Mouse (Mus musculus): ENCODE data around the gene Glb1l. TPM values are rescaled to one million over a fixed set of nuclear protein-coding genes. Genes with fewer than 3 reads are reported as not detected.
A peak's percentile ranks its signal among the peaks of the same experiment; 100 is the strongest.

Gene Glb1l
- polyA plus RNA-seq, 1 experiment from 2014 or later: 20.1 TPM

GRCm38 (mm10) chr1:75248041-75248772, 37.6 kb upstream of the Glb1l start:
- no peak overlapping the region for H3K4me3 ChIP-seq (ENCODE audit: low read length)
- H3K9me3 ChIP-seq (ENCODE audit: control insufficient read depth, low read length): no peaks in the 10 kb centered on the region
- 53% methylated on average over 9 of the region's 9 CpGs for WGBS
- no peaks in the 10 kb centered on the region for H3K27me3 ChIP-seq (replicated peaks; ENCODE audit: control insufficient read depth, insufficient read depth, low read length)
- peaks cover 6% of the 10 kb centered on the region for H3K36me3 ChIP-seq (ENCODE audit: control insufficient read depth, insufficient read depth, low read length)
- H3K4me2 ChIP-seq (ENCODE audit: low read length): no peak overlapping the region
- no peaks in the 10 kb centered on the region; the same call in none of the 2 replicates for H3K4me1 ChIP-seq (ENCODE audit: control insufficient read depth, insufficient read depth, low read depth, low read length)
- no peak overlapping the region for H3K9ac ChIP-seq (ENCODE audit: low read depth, low read length)
- ATAC-seq: no peak
- H3K27ac ChIP-seq (ENCODE audit: low read depth, low read length): no peak overlapping the region

GRCm38 (mm10) chr1:75247071-75247930, 36.7 kb upstream of the Glb1l start:
- H3K4me2 ChIP-seq (ENCODE audit: low read length): no peak overlapping the region
- H3K9me3 ChIP-seq (ENCODE audit: control insufficient read depth, low read length): no peaks in the 10 kb centered on the region
- no peak overlapping the region for H3K4me3 ChIP-seq (ENCODE audit: low read length)
- H3K36me3 ChIP-seq (ENCODE audit: control insufficient read depth, insufficient read depth, low read length): peaks cover 6% of the 10 kb centered on the region
- no peaks in the 10 kb centered on the region; the same call in none of the 2 replicates for H3K4me1 ChIP-seq (ENCODE audit: control insufficient read depth, insufficient read depth, low read depth, low read length)
- peak overlapping the region; percentile 3; the same call in 1 of the 2 replicates for H3K9ac ChIP-seq (ENCODE audit: low read depth, low read length)
- 80% methylated on average over 16 of the region's 16 CpGs for WGBS
- no peaks in the 10 kb centered on the region for H3K27me3 ChIP-seq (replicated peaks; ENCODE audit: control insufficient read depth, insufficient read depth, low read length)
- H3K27ac ChIP-seq (ENCODE audit: low read depth, low read length): no peak overlapping the region
- ATAC-seq: no peak

- no peaks in the 10 kb centered on the region for H3K9me3 ChIP-seq (ENCODE audit: control insufficient read depth, low read length)
- H3K27me3 ChIP-seq (replicated peaks; ENCODE audit: control insufficient read depth, insufficient read depth, low read length): no peaks in the 10 kb centered on the region
- no peak overlapping the region; the same call in 1 of the 2 replicates for H3K9ac ChIP-seq (ENCODE audit: low read depth, low read length)
- 16% methylated on average over 4 of the region's 4 CpGs for WGBS
- H3K27ac ChIP-seq (ENCODE audit: low read depth, low read length): no peak overlapping the region
- no peak overlapping the region for H3K4me2 ChIP-seq (ENCODE audit: low read length)
- peak; percentile 72 for ATAC-seq
- H3K4me3 ChIP-seq (ENCODE audit: low read length): no peak overlapping the region
- H3K36me3 ChIP-seq (ENCODE audit: control insufficient read depth, insufficient read depth, low read length): peaks cover 14% of the 10 kb centered on the region
- no peaks in the 10 kb centered on the region for H3K4me1 ChIP-seq (ENCODE audit: control insufficient read depth, insufficient read depth, low read depth, low read length)
Observed at GRCm38 (mm10) chr1:75244836-75245235, 34.2 kb upstream of the Glb1l start.

GRCm38 (mm10) chr1:75244175-75244826, 33.7 kb upstream of the Glb1l start:
- Histone ChIP-seq H3K9ac (ENCODE audit: low read depth, low read length) (no peak overlapping the region; the same call in 1 of the 2 replicates), H3K4me1 (ENCODE audit: control insufficient read depth, insufficient read depth, low read depth, low read length) (no peaks in the 10 kb centered on the region), H3K27me3 (replicated peaks; ENCODE audit: control insufficient read depth, insufficient read depth, low read length) (no peaks in the 10 kb centered on the region), H3K4me3 (ENCODE audit: low read length) (no peak overlapping the region), H3K36me3 (ENCODE audit: control insufficient read depth, insufficient read depth, low read length) (peaks cover 19% of the 10 kb centered on the region), H3K4me2 (ENCODE audit: low read length) (no peak overlapping the region), H3K9me3 (ENCODE audit: control insufficient read depth, low read length) (no peaks in the 10 kb centered on the region), H3K27ac (ENCODE audit: low read depth, low read length) (no peak overlapping the region)
- ATAC-seq: peak; percentile 26
- WGBS: 88% methylated on average over 12 of the region's 12 CpGs

- peaks cover 19% of the 10 kb centered on the region for H3K36me3 ChIP-seq (ENCODE audit: control insufficient read depth, insufficient read depth, low read length)
- no peak overlapping the region for H3K9ac ChIP-seq (ENCODE audit: low read depth, low read length)
- H3K27ac ChIP-seq (ENCODE audit: low read depth, low read length): no peak overlapping the region
- H3K9me3 ChIP-seq (ENCODE audit: control insufficient read depth, low read length): no peaks in the 10 kb centered on the region
- WGBS: 89% methylated on average over 14 of the region's 14 CpGs
- no peak overlapping the region for H3K4me2 ChIP-seq (ENCODE audit: low read length)
- H3K27me3 ChIP-seq (replicated peaks; ENCODE audit: control insufficient read depth, insufficient read depth, low read length): no peaks in the 10 kb centered on the region
- H3K4me3 ChIP-seq (ENCODE audit: low read length): no peak overlapping the region
- no peaks in the 10 kb centered on the region for H3K4me1 ChIP-seq (ENCODE audit: control insufficient read depth, insufficient read depth, low read depth, low read length)
- no peak for ATAC-seq
Observed at GRCm38 (mm10) chr1:75243411-75243810, 32.8 kb upstream of the Glb1l start.

GRCm38 (mm10) chr1:75239591-75239990, 29.0 kb upstream of the Glb1l start:
- Histone ChIP-seq H3K9ac (ENCODE audit: low read depth, low read length) (no peak overlapping the region), H3K4me1 (ENCODE audit: control insufficient read depth, insufficient read depth, low read depth, low read length) (peaks cover 12% of the 10 kb centered on the region), H3K36me3 (ENCODE audit: control insufficient read depth, insufficient read depth, low read length) (peaks cover 19% of the 10 kb centered on the region), H3K4me2 (ENCODE audit: low read length) (no peak overlapping the region), H3K9me3 (ENCODE audit: control insufficient read depth, low read length) (no peaks in the 10 kb centered on the region), H3K27ac (ENCODE audit: low read depth, low read length) (no peak overlapping the region), H3K4me3 (ENCODE audit: low read length) (no peak overlapping the region), H3K27me3 (replicated peaks; ENCODE audit: control insufficient read depth, insufficient read depth, low read length) (no peaks in the 10 kb centered on the region)
- no peak for ATAC-seq
- 83% methylated on average over 10 of the region's 10 CpGs for WGBS

GRCm38 (mm10) chr1:75236117-75237050, 25.8 kb upstream of the Glb1l start, which contains the start of gene Dnajb2:
TSS of gene Dnajb2 (plus strand) at chr1:75236406.
- Histone ChIP-seq H3K9me3 (ENCODE audit: control insufficient read depth, low read length) (no peaks in the 10 kb centered on the region), H3K27me3 (replicated peaks; ENCODE audit: control insufficient read depth, insufficient read depth, low read length) (no peaks in the 10 kb centered on the region), H3K4me1 (ENCODE audit: control insufficient read depth, insufficient read depth, low read depth, low read length) (peaks cover 12% of the 10 kb centered on the region), H3K36me3 (ENCODE audit: control insufficient read depth, insufficient read depth, low read length) (peaks cover 11% of the 10 kb centered on the region), H3K4me3 (ENCODE audit: low read length) (peak within 1 kb of the TSS; percentile 75), H3K9ac (ENCODE audit: low read depth, low read length) (peak within 1 kb of the TSS; percentile 86), H3K27ac (ENCODE audit: low read depth, low read length) (peak within 1 kb of the TSS; percentile 87), H3K4me2 (ENCODE audit: low read length) (peak within 1 kb of the TSS; percentile 86)
- WGBS: 0% methylated on average over 64 of the region's 64 CpGs
- ATAC-seq: peak; percentile 90

- 1% methylated on average over 8 of the region's 8 CpGs for WGBS
- peak; percentile 71 for ATAC-seq
- H3K9ac ChIP-seq (ENCODE audit: low read depth, low read length): no peak overlapping the region
Observed at GRCm38 (mm10) chr1:75234606-75235005, 24.0 kb upstream of the Glb1l start.

More at GRCm38 (mm10) chr1:75234606-75235005, 24.0 kb upstream of the Glb1l start:
- Histone ChIP-seq H3K9me3 (ENCODE audit: control insufficient read depth, low read length) (no peaks in the 10 kb centered on the region), H3K27me3 (replicated peaks; ENCODE audit: control insufficient read depth, insufficient read depth, low read length) (no peaks in the 10 kb centered on the region), H3K4me2 (ENCODE audit: low read length) (no peak overlapping the region), H3K36me3 (ENCODE audit: control insufficient read depth, insufficient read depth, low read length) (peaks cover 3% of the 10 kb centered on the region; the same call in 1 of the 2 replicates), H3K4me3 (ENCODE audit: low read length) (no peak overlapping the region), H3K27ac (ENCODE audit: low read depth, low read length) (no peak overlapping the region), H3K4me1 (ENCODE audit: control insufficient read depth, insufficient read depth, low read depth, low read length) (peaks cover 12% of the 10 kb centered on the region)

All from hindbrain, embryonic 16.5 days (tissue).